Mouse (Mus musculus): ENCODE measurements around the gene Klhl36. TPM values are rescaled to one million over a fixed set of nuclear protein-coding genes. Genes with fewer than 3 reads are reported as not detected.

The Klhl36 gene
- polyA plus RNA-seq, 1 experiment from 2014 or later: 9.9 TPM

DNA sequence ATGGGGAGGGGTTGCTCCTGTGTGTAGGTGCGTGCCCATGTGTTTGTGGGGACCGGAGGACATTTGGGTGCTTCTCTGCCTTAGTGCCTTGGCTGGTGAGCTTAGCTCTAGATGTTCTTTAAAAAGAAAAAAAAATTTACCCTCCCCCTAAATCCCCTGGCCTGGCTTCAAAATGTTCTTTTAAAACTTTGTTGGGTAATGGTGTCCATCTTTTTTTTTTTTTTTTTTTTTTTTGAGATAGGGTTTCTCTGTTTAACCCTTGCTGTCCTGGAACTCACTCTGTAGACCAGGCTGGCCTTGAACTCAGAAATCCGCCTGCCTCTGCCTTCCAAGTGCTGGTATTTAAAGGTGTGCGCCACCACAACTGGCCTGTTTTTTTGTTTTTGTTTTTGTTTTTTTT, 53.2 kb downstream of the Klhl36 start:
- Histone ChIP-seq H3K9ac (ENCODE audit: low read length) (no peak overlapping the region), H3K27ac (ENCODE audit: low read depth, low read length) (no peak overlapping the region), H3K4me1 (replicated peaks; ENCODE audit: control insufficient read depth, insufficient read depth, low read length) (peaks cover 6% of the 10 kb centered on the region), H3K4me3 (ENCODE audit: low read depth, low read length) (no peak overlapping the region), H3K27me3 (ENCODE audit: control insufficient read depth, insufficient read depth, low read length) (no peaks in the 10 kb centered on the region), H3K4me2 (ENCODE audit: low read depth, low read length, severe bottlenecking) (no peak overlapping the region), H3K36me3 (ENCODE audit: control insufficient read depth, insufficient read depth, low read length) (no peaks in the 10 kb centered on the region; the same call in 1 of the 2 replicates), H3K9me3 (ENCODE audit: control insufficient read depth, low read length) (no peaks in the 10 kb centered on the region)
- 90% methylated on average over 4 of the region's 4 CpGs for WGBS
- no peak for DNase-seq (ENCODE audit: low spot score)
- ATAC-seq (replicated peaks; ENCODE audit: low FRiP score): no peak

DNA sequence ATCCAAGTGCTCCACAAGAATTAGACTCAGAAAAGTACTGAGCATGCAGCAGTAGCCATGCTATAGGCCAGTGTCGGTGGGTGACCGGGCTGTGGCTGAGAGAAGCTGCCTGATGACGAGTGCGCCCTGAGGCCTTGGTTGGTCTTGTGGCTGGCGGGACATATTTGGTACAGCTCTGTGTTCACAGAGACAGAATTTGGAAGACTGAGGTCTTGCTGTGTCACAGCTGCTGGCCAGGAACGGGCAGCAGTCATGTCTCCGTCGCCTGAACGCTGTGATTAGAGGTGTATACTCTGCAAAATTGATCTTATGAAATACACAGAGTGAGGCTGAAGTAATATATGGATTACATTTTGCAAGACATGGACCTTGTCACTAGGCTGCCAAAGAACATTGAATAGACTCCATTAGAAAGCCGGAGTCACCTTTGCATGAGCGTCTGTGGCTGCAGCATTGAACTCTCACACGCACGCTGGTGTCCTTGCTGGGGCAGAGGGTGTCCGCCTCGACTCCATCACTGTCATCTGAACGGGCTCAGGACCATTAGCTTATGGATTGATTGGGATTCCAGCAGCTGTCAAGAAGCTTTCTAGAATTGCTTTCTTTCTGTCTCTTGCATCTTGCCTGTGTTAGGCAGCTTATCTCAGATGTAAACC, 54.3 kb downstream of the Klhl36 start:
- Histone ChIP-seq H3K9ac (ENCODE audit: low read length) (no peak overlapping the region), H3K36me3 (ENCODE audit: control insufficient read depth, insufficient read depth, low read length) (no peaks in the 10 kb centered on the region; the same call in 1 of the 2 replicates)
- ATAC-seq (replicated peaks; ENCODE audit: low FRiP score): no peak

DNA sequence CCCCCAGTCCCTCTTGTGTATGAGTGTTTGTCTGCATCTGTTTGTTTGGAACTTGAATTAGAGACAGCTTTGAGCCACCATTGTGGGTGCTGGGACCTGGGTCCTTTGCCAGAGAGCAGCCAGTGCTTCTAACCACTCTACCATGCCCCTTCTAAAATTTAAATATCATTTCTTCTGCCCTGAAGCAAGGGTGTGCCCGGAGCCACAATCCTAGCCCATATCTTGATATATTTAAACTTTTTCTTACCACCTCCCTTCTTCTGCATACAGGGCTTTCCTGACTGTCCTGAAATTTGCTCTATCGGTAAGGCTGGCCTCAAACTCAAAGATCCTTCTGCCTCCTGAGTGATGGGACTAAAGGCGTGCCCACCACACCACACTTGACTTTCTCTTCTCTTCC, 55.3 kb downstream of the Klhl36 start:
- Histone ChIP-seq H3K36me3 (ENCODE audit: control insufficient read depth, insufficient read depth, low read length) (no peaks in the 10 kb centered on the region; the same call in 1 of the 2 replicates), H3K9ac (ENCODE audit: low read length) (no peak overlapping the region), H3K27me3 (ENCODE audit: control insufficient read depth, insufficient read depth, low read length) (no peaks in the 10 kb centered on the region), H3K27ac (ENCODE audit: low read depth, low read length) (no peak overlapping the region), H3K9me3 (ENCODE audit: control insufficient read depth, low read length) (no peaks in the 10 kb centered on the region), H3K4me3 (ENCODE audit: low read depth, low read length) (no peak overlapping the region), H3K4me2 (ENCODE audit: low read depth, low read length, severe bottlenecking) (no peak overlapping the region), H3K4me1 (replicated peaks; ENCODE audit: control insufficient read depth, insufficient read depth, low read length) (peaks cover 4% of the 10 kb centered on the region)
- 85% methylated on average over 3 of the region's 3 CpGs for WGBS
- ATAC-seq (replicated peaks; ENCODE audit: low FRiP score) (no peak), DNase-seq (ENCODE audit: low spot score) (no peak)

More for the DNA sequence above, 54.3 kb downstream of the Klhl36 start:
- no peak overlapping the region for H3K4me2 ChIP-seq (ENCODE audit: low read depth, low read length, severe bottlenecking)
- no peak for DNase-seq (ENCODE audit: low spot score)
- H3K4me3 ChIP-seq (ENCODE audit: low read depth, low read length): no peak overlapping the region
- WGBS: 83% methylated on average over 16 of the region's 16 CpGs
- H3K27ac ChIP-seq (ENCODE audit: low read depth, low read length): no peak overlapping the region
- H3K4me1 ChIP-seq (replicated peaks; ENCODE audit: control insufficient read depth, insufficient read depth, low read length): peaks cover 6% of the 10 kb centered on the region
- no peaks in the 10 kb centered on the region for H3K27me3 ChIP-seq (ENCODE audit: control insufficient read depth, insufficient read depth, low read length)
- no peaks in the 10 kb centered on the region for H3K9me3 ChIP-seq (ENCODE audit: control insufficient read depth, low read length)

DNA sequence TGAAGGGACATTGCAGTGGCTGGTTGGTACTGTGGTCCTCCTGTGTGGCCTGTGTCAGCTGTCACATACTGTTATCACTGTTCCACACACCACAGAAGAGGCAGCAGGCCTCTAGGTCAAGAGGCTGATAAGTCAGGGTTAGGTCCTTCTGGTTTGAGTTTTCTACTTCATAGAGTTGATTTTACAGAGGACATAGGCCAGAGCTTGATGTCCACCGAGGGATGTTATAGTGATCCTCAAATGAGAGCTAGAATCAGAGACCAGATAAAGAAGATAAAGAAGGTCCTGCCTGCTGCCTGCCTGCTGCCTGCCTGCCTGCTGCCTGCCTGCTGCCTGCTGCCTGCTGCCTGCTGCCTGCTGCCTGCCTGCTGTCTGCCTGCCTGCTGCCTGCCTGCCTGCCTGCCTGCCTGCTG, 56.1 kb downstream of the Klhl36 start:
- WGBS: 80% methylated on average over 1 of the region's 1 CpGs
- H3K4me1 ChIP-seq (replicated peaks; ENCODE audit: control insufficient read depth, insufficient read depth, low read length): peaks cover 4% of the 10 kb centered on the region
- no peak overlapping the region for H3K4me2 ChIP-seq (ENCODE audit: low read depth, low read length, severe bottlenecking)

DNA sequence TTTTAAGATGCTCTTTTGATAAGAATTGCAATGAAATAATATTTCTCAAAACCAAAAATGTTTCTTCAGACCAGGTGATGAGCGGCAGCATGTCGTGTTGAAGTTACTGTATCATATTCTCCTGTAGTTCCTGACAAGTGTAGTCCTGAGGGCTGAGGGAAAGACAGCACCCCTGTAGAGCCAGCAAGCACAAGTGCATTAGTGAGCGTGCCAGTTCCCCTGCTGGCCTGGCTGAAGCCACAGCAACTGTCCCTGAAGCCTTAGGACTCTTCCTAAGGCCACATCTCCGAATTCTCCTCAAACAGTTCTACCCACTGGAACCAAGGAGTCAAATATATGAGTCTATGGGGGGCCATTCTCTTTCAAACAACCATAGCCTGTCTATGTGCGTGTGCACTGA, 61.2 kb downstream of the Klhl36 start:
- 89% methylated on average over 5 of the region's 5 CpGs for WGBS

More for the DNA sequence above, 56.1 kb downstream of the Klhl36 start:
- no peaks in the 10 kb centered on the region for H3K9me3 ChIP-seq (ENCODE audit: control insufficient read depth, low read length)
- no peaks in the 10 kb centered on the region for H3K27me3 ChIP-seq (ENCODE audit: control insufficient read depth, insufficient read depth, low read length)
- H3K27ac ChIP-seq (ENCODE audit: low read depth, low read length): no peak overlapping the region
- H3K9ac ChIP-seq (ENCODE audit: low read length): no peak overlapping the region
- H3K36me3 ChIP-seq (ENCODE audit: control insufficient read depth, insufficient read depth, low read length): no peaks in the 10 kb centered on the region; the same call in 1 of the 2 replicates
- DNase-seq (ENCODE audit: low spot score) (no peak), ATAC-seq (replicated peaks; ENCODE audit: low FRiP score) (no peak)
- H3K4me3 ChIP-seq (ENCODE audit: low read depth, low read length): no peak overlapping the region

DNA sequence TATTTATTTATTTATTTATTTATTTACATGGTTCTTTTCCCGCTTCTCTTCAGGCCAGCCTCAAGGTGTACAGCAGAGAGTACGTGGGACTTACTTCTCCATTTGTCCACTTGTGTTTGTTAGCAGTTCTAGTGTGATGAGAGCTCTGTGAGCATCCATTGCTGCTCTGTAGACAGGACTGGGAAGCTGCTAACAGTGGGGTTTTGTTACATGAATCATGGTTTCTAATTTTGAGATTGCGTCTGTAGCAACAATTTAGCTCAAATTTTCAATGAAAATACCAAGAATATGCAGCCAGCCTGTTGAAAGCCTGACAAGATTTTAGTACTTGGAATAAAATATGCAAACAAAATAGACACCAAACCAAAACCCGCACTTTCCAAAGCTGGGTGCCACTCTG, 63.4 kb downstream of the Klhl36 start:
- Histone ChIP-seq H3K9ac (ENCODE audit: low read length) (no peak overlapping the region), H3K27ac (ENCODE audit: low read depth, low read length) (no peak overlapping the region), H3K4me3 (ENCODE audit: low read depth, low read length) (no peak overlapping the region), H3K27me3 (ENCODE audit: control insufficient read depth, insufficient read depth, low read length) (no peaks in the 10 kb centered on the region), H3K4me2 (ENCODE audit: low read depth, low read length, severe bottlenecking) (no peak overlapping the region), H3K4me1 (replicated peaks; ENCODE audit: control insufficient read depth, insufficient read depth, low read length) (no peaks in the 10 kb centered on the region), H3K36me3 (ENCODE audit: control insufficient read depth, insufficient read depth, low read length) (no peaks in the 10 kb centered on the region), H3K9me3 (ENCODE audit: control insufficient read depth, low read length) (no peaks in the 10 kb centered on the region)
- WGBS: 95% methylated on average over 4 of the region's 4 CpGs
- no peak for DNase-seq (ENCODE audit: low spot score)
- ATAC-seq (replicated peaks; ENCODE audit: low FRiP score): no peak

More for the DNA sequence above, 61.2 kb downstream of the Klhl36 start:
- Histone ChIP-seq H3K27ac (ENCODE audit: low read depth, low read length) (no peak overlapping the region), H3K4me2 (ENCODE audit: low read depth, low read length, severe bottlenecking) (no peak overlapping the region), H3K9me3 (ENCODE audit: control insufficient read depth, low read length) (no peaks in the 10 kb centered on the region), H3K9ac (ENCODE audit: low read length) (no peak overlapping the region), H3K27me3 (ENCODE audit: control insufficient read depth, insufficient read depth, low read length) (no peaks in the 10 kb centered on the region), H3K4me3 (ENCODE audit: low read depth, low read length) (no peak overlapping the region), H3K36me3 (ENCODE audit: control insufficient read depth, insufficient read depth, low read length) (no peaks in the 10 kb centered on the region; the same call in 1 of the 2 replicates), H3K4me1 (replicated peaks; ENCODE audit: control insufficient read depth, insufficient read depth, low read length) (no peaks in the 10 kb centered on the region)
- DNase-seq (ENCODE audit: low spot score) (no peak), ATAC-seq (replicated peaks; ENCODE audit: low FRiP score) (no peak)

DNA sequence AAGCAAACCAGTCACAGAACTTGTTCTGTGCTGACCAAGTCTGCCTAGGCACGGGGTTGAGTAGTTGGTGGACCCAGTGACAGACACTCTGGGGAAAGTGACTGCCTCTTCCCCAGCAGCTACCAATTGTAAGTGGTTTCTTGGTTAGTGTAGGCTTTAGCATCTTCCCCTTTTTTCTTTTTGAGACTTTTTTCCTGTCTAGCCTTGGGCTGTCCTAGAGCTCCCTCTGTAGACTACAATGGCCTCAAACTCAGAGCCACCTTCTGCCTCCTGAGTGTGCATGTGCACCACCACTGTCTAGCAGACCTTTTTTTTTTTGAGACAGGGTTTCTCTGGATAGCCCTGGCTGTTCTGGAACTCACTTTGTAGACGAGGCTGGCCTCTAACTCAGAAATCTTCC, 64.4 kb downstream of the Klhl36 start:
- Histone ChIP-seq H3K9me3 (ENCODE audit: control insufficient read depth, low read length) (no peaks in the 10 kb centered on the region), H3K27me3 (ENCODE audit: control insufficient read depth, insufficient read depth, low read length) (no peaks in the 10 kb centered on the region), H3K4me2 (ENCODE audit: low read depth, low read length, severe bottlenecking) (no peak overlapping the region), H3K4me1 (replicated peaks; ENCODE audit: control insufficient read depth, insufficient read depth, low read length) (no peaks in the 10 kb centered on the region), H3K4me3 (ENCODE audit: low read depth, low read length) (no peak overlapping the region), H3K27ac (ENCODE audit: low read depth, low read length) (no peak overlapping the region), H3K36me3 (ENCODE audit: control insufficient read depth, insufficient read depth, low read length) (no peaks in the 10 kb centered on the region), H3K9ac (ENCODE audit: low read length) (no peak overlapping the region)
- 85% methylated on average over 2 of the region's 2 CpGs for WGBS
- no peak for ATAC-seq (replicated peaks; ENCODE audit: low FRiP score)
- no peak for DNase-seq (ENCODE audit: low spot score)

All from forebrain, embryonic 11.5 days (tissue).